Mouse (Mus musculus) neural tube, embryonic 13.5 days (tissue): ENCODE data around the gene Mgat4a. TPM values are rescaled to one million over a fixed set of nuclear protein-coding genes. Genes with fewer than 3 reads are reported as not detected.

Experiments used
- ATAC-seq: fragments of 200-750 bp; cut with Nextera tagmentation; 2 replicates; pipeline ENCODE4 v1.8.0; 2017; ENCODE audit warnings: low read depth, mild to moderate bottlenecking, moderate TSS enrichment, moderate library complexity
- H3K27ac ChIP-seq: fragments of 300-500 bp; sonication (generic); replicated peaks from 2 replicates; pipeline ENCODE4 v1.5.1; 2015; ENCODE audit warnings: moderate library complexity, mild to moderate bottlenecking, inconsistent platforms
- H3K27me3 ChIP-seq: fragments of 300-500 bp; sonication (generic); 2 replicates; pipeline ENCODE4 v1.6.1; 2015; ENCODE audit warnings: mild to moderate bottlenecking, inconsistent platforms
- H3K36me3 ChIP-seq: fragments of 300-500 bp; sonication (generic); 2 replicates; pipeline ENCODE4 v1.6.1; 2015; ENCODE audit warnings: mild to moderate bottlenecking, inconsistent platforms
- H3K4me1 ChIP-seq: fragments of 300-500 bp; sonication (generic); replicated peaks from 2 replicates; pipeline ENCODE4 v1.6.1; 2015; ENCODE audit warnings: inconsistent platforms
- H3K4me2 ChIP-seq: fragments of 300-500 bp; sonication (generic); 2 replicates; pipeline ENCODE4 v1.6.1; 2015; ENCODE audit warnings: inconsistent platforms, mild to moderate bottlenecking, moderate library complexity
- H3K4me3 ChIP-seq: fragments of 300-500 bp; sonication (generic); 2 replicates; pipeline ENCODE4 v1.5.1; 2015; ENCODE audit warnings: mild to moderate bottlenecking, inconsistent platforms
- H3K9ac ChIP-seq: fragments of 300-500 bp; sonication (generic); 2 replicates; pipeline ENCODE4 v1.6.1; 2015; ENCODE audit warnings: moderate library complexity, mild to moderate bottlenecking, inconsistent platforms
- H3K9me3 ChIP-seq: fragments of 300-500 bp; sonication (generic); 2 replicates; pipeline ENCODE4 v1.6.1; 2016; ENCODE audit warnings: inconsistent platforms
- WGBS: fragments of 180-500 bp; shearing (Covaris S2); methylation state at CpG from one replicate; pipeline ENCODE4 v1.1.7; 2015; 5-methylcytosine and 5-hydroxymethylcytosine counted together
- polyA plus RNA-seq: library from polyadenylated mRNA; unstranded; fragments of >200 nt; fragmentation: Nextera tagmentation; extraction: Ambion mirVana; gene quantifications from 2 replicates; pipeline ENCODE4 v1.2.1, GENCODE M21; 2015

Mgat4a gene
- polyA plus RNA-seq, 1 experiment from 2014 or later: 7.1 TPM

DNA sequence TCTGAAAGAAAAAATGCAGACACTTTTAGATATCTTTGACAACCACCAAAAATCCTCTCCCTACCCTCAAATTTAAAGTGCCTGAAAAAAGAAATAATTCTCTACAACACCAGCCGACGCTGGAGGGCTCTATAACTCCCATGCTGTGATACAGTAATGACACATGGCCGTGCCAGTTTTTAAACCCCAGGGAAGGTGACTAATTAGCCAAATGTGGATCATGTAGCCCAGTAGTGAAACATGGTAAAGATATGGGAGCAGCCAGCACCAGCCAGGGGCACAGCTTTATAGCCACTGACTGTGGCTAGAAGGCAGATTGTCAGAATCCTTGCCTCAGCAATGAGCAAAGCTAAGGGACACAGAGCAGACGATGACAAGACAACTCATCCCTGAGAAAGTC lies 19.5 kb upstream of the Mgat4a start:
- H3K9ac ChIP-seq: no peak overlapping the region
- no peak overlapping the region for H3K4me2 ChIP-seq
- no peaks in the 10 kb centered on the region for H3K36me3 ChIP-seq
- no peak overlapping the region for H3K27ac ChIP-seq
- H3K4me1 ChIP-seq: no peaks in the 10 kb centered on the region; the same call in 1 of the 2 replicates
- no peak for ATAC-seq
- no peaks in the 10 kb centered on the region for H3K9me3 ChIP-seq
- H3K27me3 ChIP-seq: no peaks in the 10 kb centered on the region
- 50% methylated on average over 4 of the region's 4 CpGs for WGBS
- no peak overlapping the region for H3K4me3 ChIP-seq

- no peaks in the 10 kb centered on the region for H3K4me1 ChIP-seq
- no peaks in the 10 kb centered on the region for H3K9me3 ChIP-seq
- WGBS: 81% methylated on average over 7 of the region's 7 CpGs
- no peak overlapping the region for H3K4me3 ChIP-seq
- no peak overlapping the region for H3K4me2 ChIP-seq
- no peak overlapping the region for H3K27ac ChIP-seq
- H3K27me3 ChIP-seq: no peaks in the 10 kb centered on the region
- H3K36me3 ChIP-seq: no peaks in the 10 kb centered on the region
- no peak for ATAC-seq
- H3K9ac ChIP-seq: no peak overlapping the region
Observed at GRCm38 (mm10) chr1:37551986-37552385, 11.2 kb upstream of the Mgat4a start.

DNA sequence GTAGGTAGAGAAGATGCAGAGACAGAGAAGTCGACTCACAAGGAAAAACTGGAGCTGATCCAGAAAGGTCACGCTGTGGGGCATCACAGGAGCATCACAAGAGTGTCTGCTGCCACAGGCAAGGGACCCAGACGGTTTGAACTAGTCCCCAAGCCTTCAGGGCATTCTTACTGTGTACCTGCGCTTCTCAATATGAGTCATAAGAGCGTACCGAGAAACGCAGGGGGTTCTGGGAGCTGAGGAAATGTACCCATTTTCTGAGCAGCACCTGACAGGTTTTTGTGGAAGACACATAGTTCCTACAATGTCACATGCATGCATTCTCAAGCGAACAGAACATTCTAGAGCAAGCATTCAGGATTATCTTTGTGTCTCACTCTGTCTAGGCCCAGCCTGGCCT lies 8.7 kb upstream of the Mgat4a start:
- ATAC-seq: no peak
- Histone ChIP-seq H3K27ac (no peak overlapping the region), H3K36me3 (no peaks in the 10 kb centered on the region), H3K9ac (no peak overlapping the region), H3K9me3 (no peaks in the 10 kb centered on the region), H3K4me2 (no peak overlapping the region), H3K4me1 (no peaks in the 10 kb centered on the region), H3K4me3 (no peak overlapping the region), H3K27me3 (no peaks in the 10 kb centered on the region)
- 88% methylated on average over 8 of the region's 8 CpGs for WGBS

DNA sequence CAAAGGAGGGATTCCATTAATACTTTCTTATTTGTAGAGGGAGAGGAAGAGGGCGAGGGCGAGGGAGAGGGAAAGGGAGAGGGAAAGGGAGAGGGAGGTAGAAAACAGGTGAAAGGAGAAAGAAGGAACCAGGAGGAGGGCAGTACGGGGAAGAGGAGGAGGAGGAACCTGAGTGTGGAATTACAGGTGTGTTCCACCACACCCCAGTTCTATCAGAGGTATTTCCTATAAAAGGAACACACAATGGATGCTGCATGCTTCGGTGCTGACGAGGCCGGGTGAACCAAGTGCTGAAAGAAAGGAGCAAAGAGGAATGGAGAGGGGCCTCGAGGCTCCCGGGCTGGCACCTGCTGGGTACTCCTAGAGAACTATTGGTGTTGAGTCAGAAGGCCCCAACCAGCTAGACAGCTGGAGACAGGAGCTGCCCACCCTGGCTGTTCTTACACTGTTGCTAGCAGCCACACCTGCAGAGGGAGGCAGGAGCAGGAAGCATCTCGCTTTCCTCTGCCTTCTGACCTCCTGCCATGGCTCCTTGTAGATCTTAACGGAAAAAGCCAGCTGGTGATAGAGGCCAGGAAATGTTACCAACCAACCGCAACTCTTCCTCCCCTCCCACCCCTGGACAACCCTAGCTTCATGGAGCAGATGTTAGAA lies 5.7 kb upstream of the Mgat4a start:
- WGBS: 76% methylated on average over 11 of the region's 11 CpGs
- no peak overlapping the region for H3K4me3 ChIP-seq
- no peaks in the 10 kb centered on the region for H3K36me3 ChIP-seq
- no peaks in the 10 kb centered on the region for H3K9me3 ChIP-seq
- H3K27ac ChIP-seq: no peak overlapping the region
- H3K4me1 ChIP-seq: peaks cover 2% of the 10 kb centered on the region; the same call in 1 of the 2 replicates
- peaks cover 13% of the 10 kb centered on the region for H3K27me3 ChIP-seq
- no peak for ATAC-seq
- no peak overlapping the region for H3K4me2 ChIP-seq
- H3K9ac ChIP-seq: no peak overlapping the region

GRCm38 (mm10) chr1:37544251-37544650 lies 3.4 kb upstream of the Mgat4a start:
- 23% methylated on average over 9 of the region's 9 CpGs for WGBS
- Histone ChIP-seq H3K4me1 (peaks cover 17% of the 10 kb centered on the region; the same call in 1 of the 2 replicates), H3K9me3 (no peaks in the 10 kb centered on the region), H3K4me3 (no peak overlapping the region), H3K36me3 (no peaks in the 10 kb centered on the region), H3K27ac (no peak overlapping the region), H3K4me2 (no peak overlapping the region), H3K9ac (no peak overlapping the region), H3K27me3 (peaks cover 21% of the 10 kb centered on the region)
- no peak for ATAC-seq

DNA sequence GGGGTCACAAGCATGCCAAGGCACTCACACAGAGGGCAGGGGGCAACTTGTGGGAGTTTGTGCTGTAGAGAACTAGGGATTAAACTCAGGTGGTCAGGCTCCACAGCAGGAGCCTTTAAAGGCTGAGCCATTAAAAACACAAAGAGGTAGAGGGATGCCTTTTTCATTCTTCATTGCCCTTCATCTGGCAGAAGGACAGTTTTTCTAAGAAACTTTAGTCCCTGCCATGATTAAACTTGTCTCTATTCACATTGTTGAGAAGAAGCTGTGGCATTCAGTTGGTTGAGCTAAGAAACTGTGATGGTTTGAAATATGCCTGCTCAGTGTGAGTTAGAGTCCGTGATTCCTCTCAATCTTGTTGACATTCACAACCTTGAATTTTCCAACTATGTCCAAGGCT lies 2.2 kb upstream of the Mgat4a start:
- 38% methylated on average over 1 of the region's 1 CpGs for WGBS

GRCm38 (mm10) chr1:37539968-37540809 lies 627 bp downstream of the Mgat4a start:
- Histone ChIP-seq H3K4me1 (peaks cover 31% of the 10 kb centered on the region), H3K9ac (peak overlapping the region; percentile 86), H3K27ac (peak overlapping the region; percentile 93), H3K36me3 (no peaks in the 10 kb centered on the region), H3K9me3 (no peaks in the 10 kb centered on the region), H3K27me3 (peaks cover 23% of the 10 kb centered on the region), H3K4me2 (peak overlapping the region; percentile 90), H3K4me3 (peak overlapping the region; percentile 76)
- peak; percentile 82 for ATAC-seq
- 4% methylated on average over 32 of the region's 47 CpGs for WGBS

More for the DNA sequence above, 2.2 kb upstream of the Mgat4a start:
- Histone ChIP-seq H3K9me3 (no peaks in the 10 kb centered on the region), H3K4me2 (no peak overlapping the region), H3K36me3 (no peaks in the 10 kb centered on the region), H3K9ac (no peak overlapping the region), H3K27ac (no peak overlapping the region), H3K4me1 (peaks cover 18% of the 10 kb centered on the region; the same call in 1 of the 2 replicates), H3K4me3 (no peak overlapping the region), H3K27me3 (peaks cover 23% of the 10 kb centered on the region)
- ATAC-seq: no peak

GRCm38 (mm10) chr1:37534532-37535108 lies 6.2 kb downstream of the Mgat4a start:
- no peak for ATAC-seq
- peaks cover 6% of the 10 kb centered on the region for H3K27me3 ChIP-seq
- WGBS: 23% methylated on average over 5 of the region's 5 CpGs
- no peaks in the 10 kb centered on the region for H3K36me3 ChIP-seq
- peaks cover 35% of the 10 kb centered on the region for H3K4me1 ChIP-seq
- H3K9ac ChIP-seq: no peak overlapping the region
- no peak overlapping the region for H3K27ac ChIP-seq
- H3K9me3 ChIP-seq: no peaks in the 10 kb centered on the region
- H3K4me3 ChIP-seq: no peak overlapping the region
- no peak overlapping the region for H3K4me2 ChIP-seq

- no peak for ATAC-seq
- H3K4me1 ChIP-seq: peaks cover 31% of the 10 kb centered on the region
- H3K27me3 ChIP-seq: no peaks in the 10 kb centered on the region
- no peak overlapping the region for H3K27ac ChIP-seq
- no peaks in the 10 kb centered on the region for H3K36me3 ChIP-seq
- no peak overlapping the region for H3K4me3 ChIP-seq
- no peak overlapping the region for H3K4me2 ChIP-seq
- no peak overlapping the region for H3K9ac ChIP-seq
- no peaks in the 10 kb centered on the region for H3K9me3 ChIP-seq
- 86% methylated on average over 7 of the region's 7 CpGs for WGBS
Observed at GRCm38 (mm10) chr1:37533181-37533580, 7.6 kb downstream of the Mgat4a start.

- H3K4me3 ChIP-seq: no peak overlapping the region
- no peak overlapping the region for H3K27ac ChIP-seq
- H3K4me2 ChIP-seq: no peak overlapping the region
- peaks cover 25% of the 10 kb centered on the region for H3K4me1 ChIP-seq
- H3K36me3 ChIP-seq: no peaks in the 10 kb centered on the region
- H3K9ac ChIP-seq: no peak overlapping the region
- WGBS: 78% methylated on average over 6 of the region's 6 CpGs
- H3K27me3 ChIP-seq: no peaks in the 10 kb centered on the region
- no peaks in the 10 kb centered on the region for H3K9me3 ChIP-seq
- ATAC-seq: no peak
Observed at GRCm38 (mm10) chr1:37532533-37532840, 8.3 kb downstream of the Mgat4a start.

GRCm38 (mm10) chr1:37531654-37532532 lies 8.9 kb downstream of the Mgat4a start:
- ATAC-seq: no peak
- H3K4me3 ChIP-seq: no peak overlapping the region
- WGBS: 94% methylated on average over 12 of the region's 12 CpGs

DNA sequence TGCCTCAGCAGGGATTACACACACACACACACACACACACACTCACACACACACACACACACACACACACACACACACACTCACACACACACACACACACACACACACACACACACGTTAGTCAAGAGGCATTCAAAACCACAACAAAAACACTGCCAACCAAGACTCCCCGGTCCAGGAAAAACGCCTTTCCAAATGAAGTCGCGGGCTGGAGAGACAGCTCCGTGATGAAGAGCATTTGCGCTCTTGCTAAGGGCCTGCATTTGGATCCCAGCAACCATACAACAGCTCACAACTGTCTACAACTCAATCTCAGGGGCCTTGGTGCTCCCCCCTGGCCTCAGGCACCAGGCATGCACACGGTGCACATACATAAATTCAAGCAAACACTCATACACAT lies 10.8 kb downstream of the Mgat4a start:
- H3K4me1 ChIP-seq: peaks cover 17% of the 10 kb centered on the region
- H3K9ac ChIP-seq: no peak overlapping the region
- 62% methylated on average over 8 of the region's 8 CpGs for WGBS
- no peak for ATAC-seq
- H3K27ac ChIP-seq: no peak overlapping the region
- no peaks in the 10 kb centered on the region for H3K9me3 ChIP-seq
- no peak overlapping the region for H3K4me2 ChIP-seq
- H3K27me3 ChIP-seq: no peaks in the 10 kb centered on the region
- no peak overlapping the region for H3K4me3 ChIP-seq
- no peaks in the 10 kb centered on the region for H3K36me3 ChIP-seq

More at GRCm38 (mm10) chr1:37531654-37532532, 8.9 kb downstream of the Mgat4a start:
- no peak overlapping the region for H3K27ac ChIP-seq
- no peak overlapping the region for H3K4me2 ChIP-seq
- H3K36me3 ChIP-seq: no peaks in the 10 kb centered on the region
- peaks cover 19% of the 10 kb centered on the region for H3K4me1 ChIP-seq
- no peaks in the 10 kb centered on the region for H3K27me3 ChIP-seq
- no peaks in the 10 kb centered on the region for H3K9me3 ChIP-seq
- H3K9ac ChIP-seq: no peak overlapping the region
